Mouse (Mus musculus) heart, postnatal 36 days (tissue): Measurements from ENCODE around the gene Klrb1b. TPM values are rescaled to one million over a fixed set of nuclear protein-coding genes. Genes with fewer than 3 reads are reported as not detected.
A peak's percentile ranks its signal among the peaks of the same experiment; 100 is the strongest.

Experiments
- DNase-seq, 2 experiments: peaks; one replicate each; pipeline ENCODE4 v3.0.0; 2021 to 2022
- intact Hi-C: fragments of 180-260 bp; cut with DNase I; formaldehyde crosslinking; loops from one replicate; pipeline ENCODE4 v1.15.1; 2025
- total RNA-seq, 2 experiments: library from RNA; stranded (reverse); gene quantifications; 2 replicates each; pipeline ENCODE4 v1.2.3; 2021

Gene Klrb1b
- total RNA-seq, 2 experiments from 2014 or later: not detected

GRCm38 (mm10) chr6:128765211-128765610, 60.9 kb downstream of the Klrb1b start:
- intact Hi-C loops: loop anchor here (10.0 kb wide), 1 partner anchor 340 kb away; the partner anchor contains the start of gene Itfg2
- no peak for DNase-seq

GRCm38 (mm10) chr6:128764598-128764997, 61.5 kb downstream of the Klrb1b start:
- intact Hi-C loops: loop anchor here (1.0 to 10.0 kb wide), 5 partner anchors 38 to 468 kb away; partner anchors contain the start of genes Clec2d and Itfg2
- no peak for DNase-seq

GRCm38 (mm10) chr6:128763736-128764523, 62.2 kb downstream of the Klrb1b start:
- peak; percentile 90 to 94 for DNase-seq
- intact Hi-C loops: loop anchor here (1.0 to 10.0 kb wide), 5 partner anchors 38 to 468 kb away; partner anchors contain the start of genes Clec2d and Itfg2

Other genes starting within 250 kb of the Klrb1b start
- not detected for gene A2ml1, start 244.7 kb downstream of the Klrb1b start, total RNA-seq
- gene Klrb1a, start 202.8 kb downstream of the Klrb1b start, total RNA-seq: not detected
- under 1 TPM in 1 of 2 experiments, not detected in 1; 0.31 TPM for gene Clec2h, start 163.9 kb downstream of the Klrb1b start, total RNA-seq
- gene Klrb1, start 103.3 kb downstream of the Klrb1b start, total RNA-seq: not detected
- under 1 TPM in 1 of 2 experiments, not detected in 1; 0.16 TPM for gene Klrb1c, start 37.1 kb downstream of the Klrb1b start, total RNA-seq
- not detected for gene Gm44511, start within 50 bp of the Klrb1b start, total RNA-seq
- not detected for gene Clec2i, start 61.3 kb upstream of the Klrb1b start, total RNA-seq
- under 1 TPM in 1 of 2 experiments, not detected in 1; 0.38 TPM for gene BC035044, start 64.8 kb upstream of the Klrb1b start, total RNA-seq
- 1 to 10 TPM; 3.5 to 3.6 TPM for gene Clec2g, start 108.0 kb upstream of the Klrb1b start, total RNA-seq
- not detected for gene Klrb1f, start 219.6 kb upstream of the Klrb1b start, total RNA-seq